Mouse (Mus musculus) liver (tissue): ENCODE results near the gene Skap1.
"Not testable (repeated sequence)": the region's sequence is repeated elsewhere in the genome, so short reads cannot be mapped to it uniquely, and the experiment has no call there.

Experiments
- DNase-seq: peaks from one replicate; pipeline ENCODE4 v3.0.0-alpha.2; 2020; ENCODE audit warnings: mixed read lengths

Gene Skap1

DNA sequence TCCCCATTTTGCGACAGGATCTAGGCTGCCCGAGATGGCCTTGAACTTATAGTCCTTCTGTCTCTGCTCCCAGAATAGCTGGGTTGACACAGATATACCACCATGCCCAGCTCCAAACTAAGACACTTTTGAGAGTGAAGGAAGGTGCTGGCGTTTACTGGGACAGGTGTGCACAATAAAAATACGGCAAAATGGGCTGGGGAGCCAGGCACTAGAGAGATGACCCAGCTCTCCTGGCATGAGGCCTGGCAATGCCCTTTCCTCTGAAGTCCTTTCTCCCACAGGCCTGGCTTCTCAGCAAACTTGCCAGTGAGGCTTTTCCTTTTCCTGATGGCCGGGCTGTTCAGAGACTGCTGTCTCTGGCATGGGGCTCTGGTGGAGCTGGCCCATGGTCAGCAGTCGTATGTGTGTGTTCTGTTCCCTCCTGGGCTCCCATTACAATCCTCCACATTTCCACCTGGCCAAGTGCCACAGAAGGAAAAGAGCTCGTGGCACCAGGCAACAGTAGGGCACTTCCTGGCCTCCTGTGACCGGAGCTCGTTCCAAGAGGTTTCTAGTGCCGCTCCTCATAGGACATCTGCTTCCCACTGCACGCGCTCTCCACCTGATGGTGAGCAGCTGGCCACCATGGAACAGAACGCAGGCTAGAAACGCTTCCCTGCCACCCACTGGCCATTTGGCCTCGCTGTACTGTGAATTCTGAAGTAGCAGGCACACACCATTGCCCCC lies 298.5 kb downstream of the Skap1 start:
- DNase-seq: no peak

DNA sequence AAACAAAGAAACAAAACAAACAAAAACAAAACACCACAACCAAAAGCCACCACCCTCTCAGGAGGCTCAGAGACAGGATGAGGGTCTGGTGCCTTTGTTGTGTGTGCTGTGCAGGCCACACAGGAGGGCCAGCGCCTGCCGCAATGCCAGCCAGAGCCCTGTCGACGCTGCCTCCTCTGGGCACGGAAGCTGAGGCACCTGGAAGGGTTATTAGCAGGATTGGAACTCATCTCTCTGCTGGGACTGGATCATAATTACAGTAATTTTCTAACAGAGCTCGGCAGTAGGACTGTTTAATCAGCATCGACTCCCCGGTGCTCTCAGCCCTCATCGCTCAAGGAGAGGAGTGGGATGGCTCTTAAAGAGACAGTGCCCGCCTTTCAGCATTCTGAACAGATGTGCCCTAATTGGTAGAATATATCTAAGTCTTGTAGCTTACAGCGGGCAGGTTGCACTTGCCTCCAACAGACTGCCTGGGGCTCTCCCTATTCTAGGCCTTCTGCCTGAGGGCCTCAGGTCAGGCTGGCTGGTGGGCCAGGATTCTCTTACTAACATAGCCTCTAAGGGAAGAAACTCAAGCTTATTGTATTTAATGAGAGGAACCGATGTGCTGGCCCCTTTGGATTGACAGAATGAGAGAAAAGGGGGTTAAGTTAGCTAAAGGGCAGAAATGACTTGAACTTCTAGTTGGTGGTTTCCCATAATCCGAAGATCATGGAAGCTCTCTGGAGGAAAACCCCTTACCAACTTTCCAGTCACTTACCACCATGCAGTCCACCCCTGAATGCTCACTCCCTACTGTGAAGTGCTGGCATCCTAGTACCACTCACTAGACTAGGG lies 300.3 kb downstream of the Skap1 start:
- DNase-seq: no peak

DNA sequence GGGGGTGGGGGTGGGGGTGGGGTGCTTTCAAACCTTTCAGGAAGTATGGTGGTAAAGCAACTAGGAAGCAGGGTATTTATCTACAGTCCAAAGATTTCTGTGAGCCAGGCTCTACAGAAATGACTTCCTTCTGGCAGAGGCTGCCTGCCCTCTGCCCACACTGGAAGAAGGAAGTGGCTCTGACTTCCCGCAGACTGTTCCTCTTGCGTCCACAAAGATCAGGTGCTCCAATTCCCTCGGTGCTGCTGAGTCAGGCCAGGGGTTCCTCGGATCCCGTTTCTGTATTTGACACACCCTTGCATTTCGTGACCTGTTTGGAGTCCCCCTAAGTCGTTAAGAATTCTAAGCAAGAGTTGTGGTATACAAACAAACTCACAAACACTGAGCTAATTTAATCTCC lies 301.3 kb downstream of the Skap1 start:
- DNase-seq: peak; percentile 9

DNA sequence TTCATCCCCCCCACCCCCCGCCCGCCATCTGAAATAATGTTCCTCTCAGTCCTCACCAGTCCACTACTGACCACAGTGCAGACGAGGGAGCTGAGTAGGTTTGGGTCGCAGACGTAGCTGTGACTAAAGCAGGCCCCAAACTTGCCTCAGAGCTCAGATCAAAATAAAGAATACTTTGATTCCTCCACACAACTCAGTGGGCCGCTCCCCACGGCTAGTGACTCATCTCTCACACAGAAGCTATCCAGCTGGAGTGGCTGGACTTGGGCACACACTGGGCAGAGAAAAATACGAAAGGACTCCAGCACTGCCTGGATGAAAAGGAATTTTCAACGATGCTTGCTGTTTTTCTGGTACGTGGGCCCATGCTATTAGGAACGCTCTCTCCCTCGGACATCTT lies 302.2 kb downstream of the Skap1 start:
- DNase-seq: no peak

DNA sequence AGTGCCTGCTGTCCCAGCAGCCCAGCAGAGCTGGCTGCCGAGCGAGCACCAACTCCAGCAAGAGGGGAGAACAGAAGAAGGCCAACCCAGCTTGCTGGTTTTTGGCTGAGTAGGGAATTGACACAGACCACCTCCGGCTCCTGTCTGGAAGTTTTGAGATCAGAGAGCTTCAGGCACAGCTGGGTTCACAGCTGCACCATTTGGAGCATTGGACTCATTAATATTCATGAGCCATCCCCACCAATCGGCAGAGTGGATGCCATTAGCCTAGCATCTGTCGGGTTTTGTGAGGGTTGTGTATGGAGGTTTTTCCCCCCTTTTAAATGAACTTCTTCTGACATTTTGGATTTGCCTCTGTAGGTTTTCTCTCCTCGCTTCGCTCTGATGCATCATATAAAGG lies 302.7 kb downstream of the Skap1 start:
- DNase-seq: no peak

DNA sequence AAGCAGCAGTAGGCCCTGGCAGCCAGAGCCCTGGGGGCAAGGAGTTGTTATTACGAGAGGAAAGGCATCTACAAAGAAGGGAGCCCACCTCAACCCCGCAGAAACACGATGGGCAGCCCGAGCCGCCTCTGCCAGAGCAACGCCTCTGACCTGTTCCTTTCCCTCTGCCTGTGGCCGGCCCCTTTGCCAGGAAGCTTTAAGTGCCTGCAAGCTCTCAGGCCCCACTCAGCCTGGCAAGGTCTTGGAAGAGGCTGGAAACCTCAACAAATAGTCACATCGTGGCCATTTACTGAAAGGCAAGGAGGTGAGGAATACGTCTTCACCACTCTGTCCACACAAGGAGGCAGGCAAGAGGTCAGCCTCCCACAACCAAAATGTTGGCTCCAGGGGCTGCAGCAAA lies 303.8 kb downstream of the Skap1 start:
- no peak for DNase-seq

DNA sequence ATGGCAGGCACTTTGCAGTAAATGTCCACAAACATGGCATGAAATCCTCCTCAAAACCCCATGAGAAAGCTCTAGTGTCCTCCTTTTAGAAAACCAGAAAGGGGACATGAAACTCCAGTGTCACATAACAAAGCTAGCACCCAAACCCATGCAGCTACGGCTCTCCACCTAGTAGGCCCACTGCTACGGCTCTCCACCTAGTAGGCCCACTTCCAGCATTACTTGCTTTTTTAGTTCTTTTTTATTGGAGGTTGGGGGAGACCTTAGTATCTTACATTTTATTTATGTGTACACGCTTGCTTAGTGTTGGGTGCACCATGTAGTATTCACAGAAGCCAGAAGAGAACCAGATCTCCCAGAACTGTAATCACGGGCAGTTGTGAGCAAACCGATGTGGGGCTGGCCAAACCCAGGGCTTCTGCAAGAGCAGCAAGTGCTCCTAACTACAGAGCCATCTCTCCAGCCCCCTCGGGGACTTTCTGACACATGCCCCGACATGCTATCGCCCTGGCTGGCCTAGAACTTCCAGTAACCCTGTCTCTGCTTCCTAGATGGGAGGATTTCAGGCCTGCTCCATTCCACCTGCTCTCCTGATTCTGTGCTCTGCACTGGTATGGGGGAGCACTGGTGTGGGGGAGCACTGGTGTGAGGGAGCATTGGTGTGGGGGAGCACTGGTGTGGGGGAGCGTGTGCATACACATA lies 307.0 kb downstream of the Skap1 start:
- DNase-seq: no peak

DNA sequence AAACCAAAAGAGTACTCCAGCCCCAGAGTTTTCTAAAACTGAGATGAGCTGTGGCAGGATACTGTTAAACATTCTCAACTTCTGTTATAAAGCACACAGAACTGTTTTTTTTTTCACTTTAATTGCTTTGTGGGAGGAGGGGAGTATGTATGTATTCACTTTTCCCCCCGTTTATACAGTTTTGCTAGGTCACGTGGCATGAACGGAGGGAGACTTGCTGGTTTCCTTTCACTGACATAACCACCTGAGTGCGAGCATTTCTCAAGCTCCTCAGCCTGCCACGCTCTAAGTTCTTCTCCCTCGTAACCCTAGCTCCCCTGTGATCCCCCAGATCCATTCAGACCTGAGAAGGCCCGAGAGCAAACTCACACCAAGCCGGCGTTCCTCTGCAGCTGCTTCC lies 308.0 kb downstream of the Skap1 start:
- no peak for DNase-seq

DNA sequence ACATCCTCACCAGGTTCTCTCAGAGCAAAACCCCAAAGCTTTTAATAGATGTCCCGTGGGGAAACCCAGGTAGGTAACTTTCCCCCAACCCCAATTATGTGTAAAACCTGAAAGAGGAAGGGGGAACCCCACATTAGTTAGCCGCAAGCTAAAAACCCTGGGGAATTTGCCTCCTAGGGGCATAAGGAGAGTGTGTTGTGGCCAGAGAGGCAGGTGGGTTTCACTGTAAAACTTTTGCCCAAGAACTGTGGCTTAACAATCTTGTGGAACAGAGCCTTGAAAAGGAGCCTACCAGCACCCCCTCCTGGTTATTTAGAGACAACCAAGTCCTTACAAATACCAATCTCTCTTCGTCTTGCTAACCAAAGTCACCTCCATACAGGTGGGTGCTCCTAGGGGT lies 310.1 kb downstream of the Skap1 start:
- DNase-seq: no peak

DNA sequence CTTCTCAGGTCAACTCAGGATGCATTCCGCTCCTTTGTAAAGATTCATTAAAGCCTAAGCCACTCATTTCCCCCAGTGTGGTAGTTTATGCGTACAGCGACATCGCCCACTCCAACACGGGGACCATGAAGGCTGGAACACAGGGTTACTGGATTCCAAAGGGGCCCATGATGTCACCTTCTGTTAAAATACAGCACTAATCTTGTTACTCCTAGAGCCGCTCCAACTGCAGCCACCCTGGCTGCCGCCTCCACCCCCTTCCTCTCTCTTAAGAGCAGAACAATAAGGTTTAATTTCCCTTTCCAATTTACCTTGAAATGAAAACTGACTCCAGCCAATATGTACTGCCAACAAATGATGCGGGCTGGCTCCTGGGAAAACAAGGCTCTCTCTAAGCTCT lies 310.7 kb downstream of the Skap1 start:
- no peak for DNase-seq

DNA sequence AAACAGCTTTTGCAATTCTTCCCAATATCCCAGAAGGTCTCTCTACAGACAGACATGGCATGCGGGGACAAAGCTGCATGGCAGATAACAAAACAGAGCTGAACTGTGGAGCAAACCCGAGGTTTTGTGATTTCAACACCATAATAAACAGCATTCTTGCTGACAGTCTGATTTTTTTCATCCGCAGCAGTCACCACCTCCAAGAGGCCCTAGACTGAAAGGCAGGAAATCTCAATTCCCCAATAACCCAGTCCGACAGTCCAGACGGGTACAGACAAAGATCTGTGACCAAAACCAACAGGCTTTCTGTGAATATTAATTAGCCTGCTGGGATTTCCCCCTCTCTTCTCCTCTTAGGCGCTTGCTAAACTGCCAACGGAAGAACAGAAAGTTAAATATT lies 311.3 kb downstream of the Skap1 start:
- DNase-seq: no peak

DNA sequence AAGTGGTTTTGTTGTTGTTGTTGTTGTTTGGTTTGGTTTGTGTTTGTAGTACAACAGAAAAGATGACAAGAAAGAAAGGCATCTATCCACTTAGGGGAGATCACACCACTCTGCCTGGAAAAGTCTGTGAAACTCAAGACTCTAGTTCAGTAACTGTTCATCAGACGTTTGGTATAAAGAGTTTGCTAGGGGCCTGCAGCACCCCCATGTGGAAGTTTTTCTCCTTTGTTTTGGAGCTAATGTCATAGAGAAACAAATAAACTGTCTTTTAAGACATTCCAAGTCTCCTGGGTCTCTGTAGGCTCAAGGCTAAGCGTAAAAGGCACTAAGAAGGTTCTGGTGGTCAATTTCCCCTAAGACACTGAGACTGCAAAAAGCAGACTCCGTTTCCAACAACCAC lies 311.7 kb downstream of the Skap1 start:
- DNase-seq: no peak

DNA sequence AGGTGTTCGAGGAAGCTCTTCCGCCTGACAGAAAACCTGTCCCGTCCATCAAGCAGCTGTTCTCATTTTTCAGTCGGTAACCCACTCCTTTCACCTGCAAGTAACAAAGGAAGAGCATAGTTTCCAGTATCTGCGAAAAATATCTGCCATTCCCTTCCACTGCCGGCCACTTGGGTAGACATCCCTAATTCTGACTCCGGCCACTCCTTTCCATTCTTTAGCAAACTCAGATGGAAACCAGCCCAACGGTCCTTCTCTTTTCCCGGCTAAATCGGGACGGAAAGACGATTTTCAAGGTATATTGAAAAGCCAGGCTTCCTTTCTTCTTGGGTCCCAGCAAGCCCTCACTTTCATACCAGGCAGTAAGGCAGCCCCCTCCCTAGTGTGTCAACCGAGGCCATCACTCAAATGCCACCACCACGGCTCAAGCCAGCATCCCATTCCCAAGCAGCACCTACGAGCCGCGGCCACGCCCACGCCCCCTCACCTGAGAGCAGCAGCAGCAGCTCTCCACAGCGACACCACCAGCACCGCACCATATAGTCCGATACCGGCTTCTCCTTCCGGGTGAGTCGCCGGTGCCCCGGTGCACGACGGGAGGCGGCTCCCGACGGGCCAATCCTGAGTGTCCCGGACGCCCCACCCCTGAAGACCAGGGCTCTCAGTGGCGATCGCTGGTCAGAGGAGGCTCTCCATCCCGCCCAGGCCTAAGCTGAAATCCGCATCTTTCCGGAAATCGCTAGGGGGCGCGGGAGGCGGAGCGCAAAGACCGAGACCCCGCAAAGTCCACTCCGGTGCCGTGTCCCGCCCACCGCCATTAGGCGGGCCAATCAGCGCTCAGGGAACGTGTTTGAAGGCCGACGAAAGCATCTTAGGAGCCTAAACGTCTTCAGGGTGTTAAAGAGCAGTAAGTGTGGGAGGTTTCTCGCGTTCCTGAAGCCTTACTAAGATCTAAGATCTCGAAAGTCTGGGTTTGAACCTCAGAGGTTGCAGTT lies 312.9 kb downstream of the Skap1 start, which contains the start of gene Snx11:
TSS of gene Snx11 (minus strand) at position 592 of the 995 bp plus-strand sequence.
- DNase-seq: peak; percentile 99

DNA sequence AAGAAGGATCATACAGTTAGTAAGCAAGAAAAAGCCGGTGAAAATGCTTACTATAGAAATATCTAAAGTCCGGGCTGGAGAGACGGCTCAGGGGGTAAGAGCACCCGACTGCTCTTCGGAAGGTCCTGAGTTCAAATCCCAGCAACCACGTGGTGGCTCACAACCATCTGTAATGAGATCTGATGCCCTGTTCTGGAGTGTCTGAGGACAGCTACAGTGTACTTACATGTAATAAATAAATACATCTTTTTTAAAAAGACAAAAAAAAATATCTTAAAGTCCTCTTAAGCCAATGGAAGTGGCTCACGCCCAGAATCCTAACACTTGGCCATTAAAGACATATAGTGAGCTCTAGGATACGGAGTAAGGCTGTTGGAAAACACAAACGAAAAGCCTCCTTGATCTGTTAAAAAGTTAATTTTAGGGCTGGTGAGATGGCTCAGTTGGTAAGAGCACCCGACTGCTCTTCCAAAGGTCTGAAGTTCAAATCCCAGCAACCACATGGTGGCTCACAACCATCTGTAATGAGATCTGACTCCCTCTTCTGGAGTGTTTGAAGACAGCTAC lies 313.8 kb downstream of the Skap1 start:
- not testable (repeated sequence) for DNase-seq

DNA sequence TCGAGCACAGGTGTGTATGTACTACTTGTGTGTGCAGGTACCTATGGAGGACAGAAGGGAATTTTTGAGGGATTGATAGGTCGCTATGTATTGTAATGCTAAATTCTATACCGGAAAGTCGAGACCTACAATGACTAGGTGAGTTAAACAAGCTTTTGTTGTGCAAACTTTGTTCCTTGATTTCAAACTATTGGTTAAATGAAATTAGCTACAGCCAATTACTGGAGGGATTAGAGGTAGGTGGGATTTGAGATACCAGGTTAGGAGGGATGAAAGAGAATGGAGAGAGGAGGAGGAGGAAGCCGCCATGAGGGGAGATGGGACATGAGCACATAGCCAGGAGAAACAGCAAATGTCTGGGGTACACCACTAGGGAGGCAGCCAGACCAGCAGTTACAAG lies 315.9 kb downstream of the Skap1 start:
- no peak for DNase-seq

DNA sequence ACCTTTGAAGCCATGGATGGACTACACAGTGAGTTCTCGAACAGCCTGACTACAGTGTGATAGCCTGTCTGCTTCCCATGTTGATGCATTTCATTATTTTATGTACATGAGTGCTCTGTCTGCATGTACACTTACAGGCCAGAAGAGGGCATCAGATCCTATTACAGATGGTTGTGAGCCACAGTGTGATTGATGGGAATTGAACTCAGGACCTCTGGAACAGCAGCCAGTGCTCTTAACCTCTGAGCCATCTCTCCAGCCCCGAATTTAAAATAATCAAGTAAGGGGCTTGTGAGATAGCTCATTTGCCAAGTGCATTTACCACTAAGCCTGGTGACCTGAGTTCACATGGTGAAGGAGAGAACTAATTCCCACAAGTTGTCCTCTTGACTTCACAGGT lies 317.0 kb downstream of the Skap1 start:
- DNase-seq: no peak

DNA sequence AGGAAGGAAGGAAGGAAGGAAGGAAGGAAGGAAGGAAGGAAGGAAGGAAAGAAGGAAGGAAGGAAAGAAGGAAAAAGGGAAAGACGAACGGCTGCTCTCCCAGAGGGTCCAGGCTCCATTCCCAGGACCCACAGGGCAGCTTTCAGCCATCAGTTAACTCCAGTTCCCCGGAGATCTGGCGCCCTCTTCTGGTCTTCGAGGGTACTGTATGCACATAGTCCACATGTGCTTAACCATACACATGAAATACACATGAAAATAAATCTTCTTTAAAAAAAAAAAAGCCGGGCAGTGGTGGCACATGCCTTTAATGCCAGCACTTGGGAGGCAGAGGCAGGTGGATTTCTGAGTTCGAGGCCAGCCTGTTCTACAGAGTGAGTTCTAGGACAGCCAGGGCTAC lies 320.5 kb downstream of the Skap1 start:
- DNase-seq: peak; percentile 85

DNA sequence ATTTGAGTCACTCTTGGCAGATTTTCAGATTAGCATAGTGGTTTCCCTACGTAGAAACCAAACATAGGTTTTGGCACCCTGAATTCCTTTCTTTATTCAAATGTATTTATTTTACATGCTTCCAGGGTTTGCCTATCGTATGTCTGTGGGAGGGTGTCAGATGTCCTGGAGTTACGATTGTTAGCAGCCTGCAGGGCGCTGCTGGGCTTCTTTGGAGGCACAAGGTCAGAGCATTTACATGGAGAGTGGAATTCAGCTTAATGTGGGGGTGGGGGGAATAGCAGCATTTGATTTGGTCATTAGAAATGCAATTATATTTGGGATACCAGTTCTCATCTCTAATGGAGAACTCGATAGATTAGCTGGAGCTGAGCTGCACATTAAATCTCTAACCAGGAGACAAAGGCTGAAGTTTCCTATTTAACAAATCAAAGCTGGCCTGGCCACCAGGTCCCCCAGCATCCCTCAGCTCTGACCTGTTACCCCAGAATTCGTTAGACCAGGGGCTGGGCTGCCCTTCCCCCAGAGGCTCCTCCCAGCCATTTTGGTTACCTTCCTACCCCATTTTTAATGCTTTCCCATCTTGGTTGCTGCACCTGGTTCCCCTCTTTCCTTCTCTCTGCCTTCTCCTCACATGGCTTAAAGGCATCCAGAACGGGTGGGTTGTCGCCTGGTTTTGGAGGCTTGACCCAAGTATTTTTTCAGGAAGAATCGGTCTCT lies 322.5 kb downstream of the Skap1 start:
- DNase-seq: no peak

DNA sequence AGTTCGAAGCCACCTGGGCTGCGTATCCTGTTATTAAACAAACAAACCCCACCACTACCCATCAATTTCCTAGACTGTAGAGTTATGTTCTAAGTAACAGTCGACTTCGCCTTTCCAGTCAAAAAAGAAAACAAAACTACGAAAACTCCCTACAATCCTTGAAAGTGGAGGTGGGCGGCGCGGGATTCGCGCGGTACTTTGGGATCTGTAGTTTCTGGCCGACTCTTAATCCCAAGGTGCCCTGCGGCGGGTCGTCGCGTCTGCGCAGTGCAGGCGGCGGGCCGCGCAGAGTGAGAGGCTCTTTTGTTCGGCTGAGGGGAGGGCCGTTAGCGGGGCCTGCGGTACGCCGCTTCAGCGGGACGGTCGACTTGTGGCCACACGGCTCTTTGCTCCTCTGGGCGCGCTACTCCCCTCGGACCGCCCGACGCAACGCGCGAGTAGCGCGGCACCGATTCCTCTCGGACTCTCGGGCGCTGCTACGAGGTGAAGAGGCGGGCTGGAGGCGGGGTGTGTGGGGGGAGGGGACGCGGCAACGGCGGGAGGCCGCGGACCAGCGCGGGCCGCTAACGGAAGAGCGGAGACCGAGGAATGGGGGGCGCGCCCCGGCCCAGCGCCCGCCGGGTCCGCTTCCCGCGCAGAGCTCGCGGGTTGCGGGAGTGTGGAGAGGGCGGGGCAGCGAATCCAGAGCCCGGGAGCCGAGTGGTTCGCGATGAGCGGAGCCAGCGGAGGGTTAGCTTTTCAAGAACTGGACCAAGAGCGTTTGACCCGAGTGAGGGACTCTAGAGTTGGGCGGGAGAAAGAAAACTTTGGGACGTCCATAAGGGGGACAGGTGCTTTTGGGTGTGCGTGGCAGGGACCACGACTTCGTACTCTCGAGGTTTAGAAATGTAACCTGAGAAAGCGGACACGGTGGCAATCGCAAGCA lies 324.7 kb downstream of the Skap1 start, which contains the start of gene Cbx1:
TSS of gene Cbx1 (plus strand) at position 257 of the 925 bp plus-strand sequence.
- DNase-seq: peak; percentile 91

DNA sequence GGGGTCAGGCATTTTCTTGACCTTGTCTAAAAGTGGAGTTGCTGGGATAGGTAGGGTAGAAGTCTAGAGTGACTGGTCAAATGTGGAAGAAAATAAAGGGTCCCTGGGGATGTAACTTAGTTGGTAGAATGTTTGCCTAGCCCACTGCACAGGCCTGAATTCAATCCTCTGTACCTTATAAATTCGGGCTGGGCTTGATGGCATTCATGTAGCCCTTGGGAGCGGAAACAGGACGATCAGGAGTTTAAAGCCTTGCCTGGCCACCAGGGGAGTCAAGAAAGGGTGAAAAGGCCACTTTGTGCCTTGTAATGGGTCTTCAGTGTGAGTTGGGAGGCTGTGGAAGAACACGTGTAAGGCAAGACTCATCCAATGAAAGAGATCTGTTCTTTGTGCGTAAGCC lies 325.6 kb downstream of the Skap1 start:
- no peak for DNase-seq
